Mouse (Mus musculus) stomach, postnatal 0 days (tissue): ENCODE measurements around the gene Icmt. TPM values are rescaled to one million over a fixed set of nuclear protein-coding genes. Genes with fewer than 3 reads are reported as not detected.

Experiments
- ATAC-seq: fragments of 200-750 bp; cut with Nextera tagmentation; 2 replicates; pipeline ENCODE4 v1.8.0; 2017; ENCODE audit not compliant: low FRiP score, low TSS enrichment
- DNase-seq: peaks from one replicate; pipeline ENCODE4 v3.0.0-alpha.2; 2016; ENCODE audit warnings: low spot score
- H3K27ac ChIP-seq: fragments of 300-500 bp; sonication (generic); replicated peaks from 2 replicates; pipeline ENCODE4 v1.5.1; 2014; ENCODE audit warnings: mild to moderate bottlenecking, control low read depth
- H3K27me3 ChIP-seq: fragments of 300-500 bp; sonication (generic); 2 replicates; pipeline ENCODE4 v1.6.1; 2014; ENCODE audit warnings: low read length; ENCODE audit not compliant: control insufficient read depth, insufficient read depth
- H3K36me3 ChIP-seq: fragments of 300-500 bp; sonication (generic); 2 replicates; pipeline ENCODE4 v1.6.1; 2014; ENCODE audit warnings: low read length, mixed read lengths; ENCODE audit not compliant: control insufficient read depth, insufficient read depth
- H3K4me1 ChIP-seq: fragments of 300-500 bp; sonication (generic); replicated peaks from 2 replicates; pipeline ENCODE4 v1.6.1; 2014; ENCODE audit warnings: antibody characterized with exemption; ENCODE audit not compliant: control insufficient read depth, insufficient read depth
- H3K4me2 ChIP-seq: fragments of 300-500 bp; sonication (generic); replicated peaks from 2 replicates; pipeline ENCODE4 v1.6.1; 2014; ENCODE audit warnings: low read depth, mild to moderate bottlenecking, control low read depth, moderate library complexity
- H3K4me3 ChIP-seq: fragments of 300-500 bp; sonication (generic); 2 replicates; pipeline ENCODE4 v1.5.1; 2014; ENCODE audit warnings: low read depth, low read length, control low read depth
- H3K9ac ChIP-seq: fragments of 300-500 bp; sonication (generic); 2 replicates; pipeline ENCODE4 v1.6.1; 2014; ENCODE audit warnings: mild to moderate bottlenecking, low read length, control low read depth, mixed read lengths
- H3K9me3 ChIP-seq: fragments of 300-500 bp; sonication (generic); 2 replicates; pipeline ENCODE4 v1.6.1; 2016; ENCODE audit warnings: low read length; ENCODE audit not compliant: control insufficient read depth
- CTCF ChIP-seq: IDR thresholded peaks from 2 replicates; pipeline ENCODE4 v1.5.1; 2016; ENCODE audit warnings: antibody characterized with exemption, low read depth, mild to moderate bottlenecking, moderate library complexity
- EP300 ChIP-seq: optimal IDR thresholded peaks from 2 replicates; pipeline ENCODE3; 2016; ENCODE audit warnings: antibody characterized with exemption
- WGBS: fragments of 180-500 bp; shearing (Covaris S2); extraction: QIAGEN DNeasy Blood & Tissue Kit; methylation state at CpG from one replicate; pipeline ENCODE4 v1.1.7; 2014; 5-methylcytosine and 5-hydroxymethylcytosine counted together
- polyA plus RNA-seq: library from polyadenylated mRNA; unstranded; fragments of >200 nt; fragmentation: Nextera tagmentation; extraction: Ambion mirVana; gene quantifications from 2 replicates; pipeline ENCODE4 v1.2.1, GENCODE M21; 2015

Gene Icmt
- polyA plus RNA-seq, 1 experiment from 2014 or later: 10.2 TPM

DNA sequence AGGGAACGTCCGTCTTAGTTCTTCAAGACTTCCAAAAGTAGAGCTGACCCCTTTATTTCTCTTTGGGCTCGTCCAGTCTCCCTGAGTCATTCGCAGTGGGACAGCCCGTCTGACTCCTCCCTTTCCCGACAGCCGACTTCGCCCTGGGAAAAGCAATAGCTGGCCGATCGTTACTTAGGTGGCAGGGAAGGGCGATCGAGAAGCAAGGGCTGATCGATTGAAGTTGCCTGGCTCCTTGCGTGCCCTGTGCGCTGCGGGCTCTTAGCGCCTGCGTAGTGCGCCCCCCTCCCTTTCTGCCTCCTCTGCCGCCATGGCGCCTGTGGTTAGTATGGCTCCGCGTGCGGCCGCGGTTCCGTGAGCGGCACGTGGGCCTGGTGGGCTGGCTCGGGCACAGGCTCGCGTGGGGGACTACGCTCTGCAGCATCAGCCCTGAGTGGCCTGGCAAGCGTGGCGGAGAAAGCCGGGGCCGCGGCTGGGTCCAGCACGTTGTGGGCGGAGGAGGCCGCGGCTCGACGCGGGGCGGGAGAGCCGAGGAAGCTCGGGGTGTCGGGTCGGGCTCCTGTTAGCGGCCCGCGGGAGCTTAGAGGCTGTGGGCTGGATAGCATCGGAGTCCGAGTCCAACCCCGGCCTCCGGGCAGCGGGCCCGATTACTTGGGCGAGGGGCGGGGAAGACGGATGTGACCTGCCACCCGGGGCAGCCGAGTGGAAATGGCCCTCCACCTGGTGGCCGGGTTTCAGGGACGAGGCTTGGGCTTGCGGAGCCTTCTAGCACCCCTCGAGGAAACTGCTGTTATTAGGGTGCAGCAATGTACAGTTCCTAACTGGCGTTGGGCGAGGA lies 28.8 kb downstream of the Icmt start, which contains the start of gene Rpl22:
Gene Rpl22 (plus strand): TSS at position 169 of the 838 bp plus-strand sequence.
- Histone ChIP-seq H3K4me2 (peak within 1 kb of the TSS; percentile 82), H3K27me3 (no peaks in the 10 kb centered on the region), H3K4me1 (0 out of 2 replicates have a peak, but pooled peaks cover 4% of the 10 kb centered on the region), H3K27ac (peak within 1 kb of the TSS; percentile 70), H3K9ac (peak within 1 kb of the TSS; percentile 90), H3K36me3 (peaks cover 10% of the 10 kb centered on the region), H3K4me3 (peak within 1 kb of the TSS; percentile 93), H3K9me3 (no peaks in the 10 kb centered on the region)
- under 1% methylated on average over 70 of the region's 70 CpGs for WGBS
- TF ChIP-seq EP300 (no peak), CTCF (peak; percentile 61)
- peak; percentile 93 for DNase-seq
- ATAC-seq: peak; percentile 98

DNA sequence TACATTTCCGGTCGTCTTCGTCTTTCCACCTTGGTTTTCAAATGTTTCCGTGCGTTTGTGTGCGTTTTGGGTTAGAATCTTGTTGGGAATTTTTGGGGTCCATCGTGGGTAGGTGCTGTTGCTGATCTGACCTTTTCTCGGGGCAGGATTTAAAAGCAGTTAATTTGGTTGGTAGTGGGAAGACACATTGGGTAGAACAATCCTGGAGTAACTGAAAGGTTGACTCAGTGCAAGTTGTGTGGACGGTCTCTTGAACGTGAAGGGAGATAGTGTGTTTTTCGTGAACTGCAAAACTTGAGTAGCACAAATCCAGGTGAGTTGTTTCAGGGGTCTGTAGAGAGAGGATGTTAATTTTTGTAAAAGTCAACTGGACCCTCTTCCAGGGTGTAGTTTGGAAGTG lies 29.5 kb downstream of the Icmt start:
- H3K27me3 ChIP-seq: no peaks in the 10 kb centered on the region
- H3K4me2 ChIP-seq: peak overlapping the region; percentile 82
- peak overlapping the region; percentile 93 for H3K4me3 ChIP-seq
- no peaks in the 10 kb centered on the region for H3K9me3 ChIP-seq
- no peak overlapping the region for H3K27ac ChIP-seq
- H3K9ac ChIP-seq: peak overlapping the region; percentile 90
- DNase-seq: no peak
- WGBS: 2% methylated on average over 11 of the region's 11 CpGs
- peaks cover 17% of the 10 kb centered on the region for H3K36me3 ChIP-seq
- TF ChIP-seq EP300: no peak
- TF ChIP-seq CTCF: no peak
- 0 out of 2 replicates have a peak, but pooled peaks cover 4% of the 10 kb centered on the region for H3K4me1 ChIP-seq
- no peak for ATAC-seq

DNA sequence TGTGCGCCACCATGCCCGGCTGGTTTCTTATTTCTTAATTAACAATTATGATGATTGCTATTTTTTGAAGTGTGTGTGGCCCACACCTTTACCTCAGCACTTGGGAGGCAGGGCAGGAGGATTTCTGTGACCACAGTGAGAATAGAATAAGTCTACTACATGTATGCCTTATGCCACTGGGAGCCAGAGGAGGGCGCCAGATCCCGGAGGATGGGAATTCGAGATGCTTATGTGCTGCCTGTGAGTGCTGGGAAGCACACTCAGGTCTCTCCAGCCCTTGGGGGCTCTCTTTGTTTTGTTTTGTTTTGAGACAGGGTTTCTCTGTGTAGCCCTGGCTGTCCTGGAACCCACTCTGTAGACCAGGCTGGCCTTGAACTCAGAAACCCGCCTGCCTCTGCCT lies 31.7 kb downstream of the Icmt start:
- Histone ChIP-seq H3K4me2 (no peak overlapping the region), H3K9ac (no peak overlapping the region), H3K36me3 (peaks cover 26% of the 10 kb centered on the region), H3K4me1 (0 out of 2 replicates have a peak, but pooled peaks cover 4% of the 10 kb centered on the region), H3K27ac (no peak overlapping the region), H3K4me3 (no peak overlapping the region), H3K27me3 (no peaks in the 10 kb centered on the region), H3K9me3 (no peaks in the 10 kb centered on the region)
- 79% methylated on average over 6 of the region's 6 CpGs for WGBS
- peak; percentile 69 for TF ChIP-seq CTCF
- no peak for TF ChIP-seq EP300
- DNase-seq (peak; percentile 68), ATAC-seq (no peak)

DNA sequence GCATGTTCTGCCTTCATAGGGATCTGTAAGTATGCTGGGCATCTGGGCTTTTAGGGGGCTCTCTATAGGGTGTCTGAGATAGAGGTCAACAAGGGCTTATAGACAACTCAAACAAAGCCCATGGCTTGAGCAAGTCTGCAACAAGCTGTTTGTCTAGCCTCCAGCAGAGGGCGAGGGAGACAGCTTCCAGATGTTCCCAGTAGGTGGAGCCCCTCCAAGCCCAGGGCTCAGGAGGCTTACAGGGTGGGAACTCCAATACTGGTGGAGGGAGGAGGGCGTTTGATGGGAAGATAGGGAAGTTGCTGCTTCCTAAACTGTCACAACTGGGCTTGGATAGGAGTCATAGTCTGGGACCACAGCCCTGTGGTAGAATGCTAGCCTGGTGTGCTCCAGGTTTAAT lies 35.9 kb downstream of the Icmt start:
- Histone ChIP-seq H3K27ac (no peak overlapping the region), H3K4me1 (no peaks in the 10 kb centered on the region), H3K4me3 (no peak overlapping the region), H3K9ac (no peak overlapping the region), H3K4me2 (no peak overlapping the region), H3K9me3 (no peaks in the 10 kb centered on the region), H3K27me3 (no peaks in the 10 kb centered on the region; the same call in 1 of the 2 replicates), H3K36me3 (peaks cover 26% of the 10 kb centered on the region)
- ATAC-seq: peak; percentile 30; the same call in 1 of the 2 replicates
- TF ChIP-seq CTCF (peak; percentile 99), EP300 (no peak)
- WGBS: 10% methylated on average over 2 of the region's 2 CpGs
- peak; percentile 76 for DNase-seq

DNA sequence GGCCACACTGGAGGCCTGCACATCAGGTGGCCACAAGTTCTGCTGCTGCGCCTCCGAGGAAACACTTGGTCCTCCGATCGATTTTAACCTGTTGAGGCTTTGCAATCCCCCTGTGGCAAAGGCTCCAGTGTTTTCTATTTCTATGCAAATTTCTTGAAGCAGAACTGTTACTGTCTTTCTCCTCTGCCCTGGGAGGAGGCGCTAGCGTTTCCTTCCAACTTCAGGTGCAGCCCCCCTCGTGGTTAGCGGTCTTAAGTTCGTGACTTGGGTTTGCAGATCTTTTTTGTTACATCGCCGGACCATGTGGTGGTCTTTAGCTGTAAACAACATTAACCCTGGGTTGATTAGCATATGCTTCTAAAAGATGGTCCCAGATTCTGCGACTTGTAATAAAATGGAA lies 36.6 kb downstream of the Icmt start:
- Histone ChIP-seq H3K27me3 (no peaks in the 10 kb centered on the region; the same call in 1 of the 2 replicates), H3K36me3 (peaks cover 25% of the 10 kb centered on the region), H3K9me3 (no peaks in the 10 kb centered on the region)

DNA sequence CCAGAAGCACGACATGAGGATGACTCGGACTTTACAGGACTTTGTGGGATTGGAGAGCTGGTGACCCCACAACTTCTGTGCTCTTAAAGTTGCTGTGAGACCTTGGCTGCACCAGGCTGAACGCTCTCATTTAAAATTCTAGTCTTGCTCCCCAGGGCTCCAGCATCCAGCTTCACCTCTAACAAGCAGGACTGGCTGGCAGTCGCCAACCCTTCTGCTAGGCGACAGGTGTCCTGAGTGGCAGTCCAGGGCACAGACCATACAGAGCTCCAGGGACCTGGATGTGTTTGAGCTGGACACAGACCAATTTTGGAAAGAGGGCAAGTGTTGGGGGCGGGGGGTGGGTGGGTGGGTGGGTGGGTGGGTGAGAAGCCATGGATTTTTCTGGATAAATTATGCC lies 40.7 kb downstream of the Icmt start:
- DNase-seq (no peak), ATAC-seq (no peak)
- no peak overlapping the region for H3K9ac ChIP-seq
- H3K27me3 ChIP-seq: no peaks in the 10 kb centered on the region; the same call in 1 of the 2 replicates
- H3K36me3 ChIP-seq: peaks cover 6% of the 10 kb centered on the region; the same call in 1 of the 2 replicates
- no peaks in the 10 kb centered on the region for H3K9me3 ChIP-seq
- no peak overlapping the region for H3K27ac ChIP-seq
- 37% methylated on average over 6 of the region's 6 CpGs for WGBS
- no peak for TF ChIP-seq EP300
- no peak for TF ChIP-seq CTCF
- no peak overlapping the region for H3K4me2 ChIP-seq
- H3K4me3 ChIP-seq: no peak overlapping the region
- H3K4me1 ChIP-seq: no peaks in the 10 kb centered on the region

More for the DNA sequence above, 36.6 kb downstream of the Icmt start:
- WGBS: 94% methylated on average over 12 of the region's 12 CpGs
- no peak for TF ChIP-seq CTCF
- TF ChIP-seq EP300: no peak
- Histone ChIP-seq H3K4me3 (no peak overlapping the region), H3K9ac (no peak overlapping the region), H3K27ac (no peak overlapping the region), H3K4me1 (no peaks in the 10 kb centered on the region), H3K4me2 (no peak overlapping the region)
- DNase-seq (no peak), ATAC-seq (no peak)
